Mouse (Mus musculus): ENCODE measurements at regions not wholly inside any gene's neighbourhood (a gene's known extent, or its start where the extent isn't known, plus 50 kb on each side); places are given as distances from the start of the nearest gene placed in this dataset.

DNA sequence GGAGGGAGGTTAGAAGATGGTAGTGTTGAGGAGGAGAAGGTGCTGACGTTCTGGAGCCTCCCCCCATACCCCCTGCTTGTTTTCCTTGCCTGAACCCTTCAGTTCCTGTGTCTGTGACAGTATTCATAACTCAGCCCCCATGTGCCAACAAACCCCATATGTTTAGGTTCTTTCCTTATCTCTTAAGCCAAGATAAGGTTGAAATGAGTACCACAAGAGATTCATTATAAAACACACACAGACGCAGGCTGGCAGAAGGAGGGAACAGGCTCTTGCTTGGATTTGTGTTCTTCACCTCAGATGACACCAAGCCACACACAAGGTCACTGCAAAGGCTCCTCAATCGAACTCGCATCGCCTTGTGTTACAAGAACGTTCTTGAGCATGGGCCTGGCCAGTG is 162.9 kb upstream of the Arid2 start:
- DNase-seq, result no peak

DNA sequence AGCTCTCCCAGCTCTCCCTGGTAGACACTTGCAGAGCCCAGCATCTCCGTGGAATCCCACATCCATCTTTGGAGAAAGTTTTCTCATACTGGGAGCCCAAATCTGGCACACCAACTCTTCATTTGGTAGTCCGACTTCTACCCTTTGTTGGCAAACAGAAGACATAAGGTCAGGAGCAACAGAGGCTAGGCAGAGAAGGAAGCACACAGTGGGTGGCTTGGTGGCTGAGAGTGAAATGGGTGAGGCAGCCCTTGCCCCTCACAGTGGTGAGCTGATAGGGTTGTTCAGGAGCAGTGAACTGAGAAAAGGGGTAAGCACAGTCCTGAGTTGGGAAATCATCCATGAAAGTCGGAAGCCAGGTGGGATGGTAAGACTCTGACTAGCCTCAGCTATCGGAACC is 157.6 kb upstream of the Arid2 start:
- DNase-seq, result no peak

DNA sequence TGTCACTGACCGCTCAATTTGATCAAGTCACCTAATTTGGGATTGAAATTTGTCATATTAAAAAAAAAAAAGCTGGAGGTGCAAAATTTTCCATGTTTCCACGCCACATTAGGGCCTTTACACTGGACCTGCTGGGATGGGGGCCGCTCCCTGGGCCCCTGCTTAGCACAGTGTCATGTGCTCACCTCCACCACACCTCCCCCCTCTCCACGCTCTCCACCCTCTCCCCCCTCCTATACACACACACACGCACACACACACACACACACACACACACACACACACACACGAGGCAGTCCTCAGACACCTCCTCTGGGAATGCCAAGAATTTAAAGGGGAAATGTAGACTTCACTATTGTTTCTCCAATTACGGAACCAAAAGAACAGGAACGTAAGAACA is 156.8 kb upstream of the Arid2 start:
- DNase-seq, result no peak

- no peak for DNase-seq
Observed at GRCm38 (mm10) chr15:96131582-96132091, 155.7 kb upstream of the Arid2 start.

DNA sequence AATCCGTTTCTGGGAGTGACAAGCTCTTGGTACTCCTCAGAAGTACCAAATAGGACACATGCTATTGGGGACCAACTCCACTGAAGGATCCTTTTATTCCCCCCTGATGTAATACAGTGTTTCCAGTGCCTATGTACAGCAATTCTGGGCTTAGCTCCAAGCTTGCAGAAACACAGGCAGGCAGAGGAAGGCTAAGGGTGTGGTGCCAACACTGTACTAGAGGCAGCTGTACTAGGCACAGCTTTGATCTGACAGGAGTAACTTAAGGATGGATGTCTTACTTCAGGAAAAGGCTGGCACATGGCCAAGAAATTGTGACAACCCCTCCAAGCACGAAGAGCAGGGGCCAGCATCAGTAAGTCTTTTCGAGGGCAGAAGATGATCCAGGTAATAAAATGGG is 154.7 kb upstream of the Arid2 start:
- DNase-seq, result no peak

DNA sequence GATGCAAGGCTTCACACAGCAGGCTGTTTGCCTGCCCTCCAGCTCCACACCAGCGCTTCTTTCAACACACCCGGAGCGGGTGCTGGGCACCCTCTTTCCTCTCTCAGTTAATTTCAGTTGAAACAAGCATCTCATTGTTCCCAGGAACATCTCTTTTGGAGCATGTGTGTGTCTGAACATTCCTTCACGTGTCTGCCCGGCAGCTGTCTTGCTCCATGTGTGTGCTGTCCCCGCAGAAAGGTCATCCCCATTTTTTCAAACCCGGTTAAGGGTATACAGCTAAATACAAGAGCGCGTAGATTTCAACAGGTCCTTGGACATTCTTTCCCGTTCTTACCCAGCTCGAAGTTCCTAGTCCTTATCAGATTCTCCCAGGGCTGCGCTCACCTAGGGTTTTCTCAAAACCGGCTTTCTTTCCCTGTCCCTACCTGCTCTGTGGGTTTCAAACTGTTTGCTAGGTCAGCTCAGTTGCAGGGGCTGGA is 152.0 kb upstream of the Arid2 start:
- no peak for DNase-seq

GRCm38 (mm10) chr15:96135816-96136215 is 151.5 kb upstream of the Arid2 start:
- no peak for DNase-seq

DNA sequence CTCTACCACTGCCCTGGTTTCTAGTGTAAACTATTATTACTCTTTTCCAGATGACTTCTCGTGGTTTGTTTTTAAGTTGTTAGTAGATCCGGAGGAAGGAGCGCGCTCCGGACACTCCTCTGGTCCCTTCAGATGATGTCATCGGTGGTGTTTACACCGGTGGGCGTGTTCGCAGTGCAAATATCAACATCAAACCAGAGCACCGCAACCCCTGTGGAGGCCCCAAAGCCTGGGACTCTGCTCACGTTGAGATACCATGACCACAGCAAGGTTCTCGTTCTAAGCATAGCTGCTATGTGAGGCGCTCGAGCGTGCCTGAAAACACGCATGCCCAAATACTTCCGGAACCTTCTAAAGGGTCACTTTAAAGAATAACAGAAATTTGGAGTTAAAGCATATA is 149.8 kb upstream of the Arid2 start:
- no peak for DNase-seq

DNA sequence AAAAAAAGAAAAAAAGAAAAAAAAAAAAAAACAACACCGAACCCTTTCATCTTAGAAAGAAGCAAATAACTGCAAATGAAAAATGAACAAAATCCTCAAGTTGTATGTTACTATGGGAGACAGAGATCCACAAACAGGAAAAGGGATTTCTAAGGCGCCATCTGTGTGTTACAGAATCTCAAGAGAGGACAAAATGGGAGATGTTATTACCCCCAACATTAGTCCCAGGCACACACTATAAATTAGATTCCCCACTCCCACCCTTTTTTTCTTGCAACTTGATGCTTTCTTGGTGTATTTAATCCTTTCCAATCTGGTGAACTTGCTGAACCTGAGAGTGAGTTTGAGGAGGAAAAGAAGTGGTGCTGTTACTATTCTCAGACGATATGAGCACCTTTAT is 149.4 kb upstream of the Arid2 start:
- DNase-seq, result no peak

DNA sequence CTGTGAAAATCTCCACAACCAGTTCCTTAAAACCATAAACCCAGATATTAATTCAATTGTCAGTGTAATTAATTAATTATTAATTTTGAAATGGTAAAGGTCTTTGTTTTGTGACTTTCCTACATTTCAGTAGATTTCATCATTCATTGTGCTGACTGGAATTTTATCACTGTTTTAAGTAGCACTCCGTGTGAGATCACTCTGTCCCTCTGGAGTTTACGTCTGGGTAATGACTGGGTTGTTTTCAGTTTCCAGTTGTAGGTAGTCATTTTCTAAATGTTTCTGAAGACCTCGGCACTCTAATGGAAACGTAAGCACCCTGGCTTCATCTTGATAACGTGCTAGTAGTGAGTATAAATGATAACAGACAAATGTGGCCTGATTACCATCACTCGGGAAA is 133.8 kb upstream of the Arid2 start:
- no peak for DNase-seq

GRCm38 (mm10) chr15:96158321-96158720 is 129.0 kb upstream of the Arid2 start:
- DNase-seq, result no peak

- peak; percentile 25 for DNase-seq
Observed at GRCm38 (mm10) chr15:96164771-96165431, 122.4 kb upstream of the Arid2 start.

GRCm38 (mm10) chr15:96167256-96167655 is 120.1 kb upstream of the Arid2 start:
- no peak for DNase-seq

DNA sequence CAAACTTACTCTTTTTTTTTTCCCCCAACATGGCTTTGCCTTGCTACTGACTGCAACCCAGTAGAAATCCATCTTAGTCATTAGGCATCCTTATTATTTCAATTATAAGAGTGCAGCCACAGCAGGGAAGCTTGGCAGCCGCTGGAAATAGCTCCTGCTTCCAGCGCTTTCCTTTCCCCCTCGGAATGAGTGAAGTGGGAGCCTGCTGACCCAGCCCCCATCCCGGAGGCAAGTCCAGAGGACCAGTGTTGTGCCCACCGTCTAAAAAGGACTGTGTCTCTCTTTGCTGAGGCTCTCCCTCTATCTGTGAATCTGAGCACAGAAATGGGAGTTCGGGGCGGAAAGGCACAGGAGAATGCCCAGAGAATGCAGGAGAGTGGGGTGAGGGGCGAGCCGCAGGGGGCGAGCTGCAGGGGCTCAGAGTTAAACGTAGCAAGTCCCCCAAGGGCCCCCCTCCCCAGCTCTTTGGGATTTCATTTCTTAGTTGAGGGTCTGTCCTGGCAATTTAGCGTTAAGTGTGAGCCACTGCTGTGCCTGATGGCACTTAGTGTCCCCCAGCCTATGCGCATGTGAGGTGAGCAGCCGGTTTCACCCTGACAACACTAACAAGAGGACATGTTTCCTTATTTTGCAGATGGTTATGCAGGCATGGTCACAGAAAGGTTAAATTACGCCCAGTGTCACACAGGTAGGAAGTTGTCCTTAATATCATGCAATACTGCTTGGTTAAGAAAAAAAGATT is 117.4 kb upstream of the Arid2 start:
- DNase-seq, result no peak

DNA sequence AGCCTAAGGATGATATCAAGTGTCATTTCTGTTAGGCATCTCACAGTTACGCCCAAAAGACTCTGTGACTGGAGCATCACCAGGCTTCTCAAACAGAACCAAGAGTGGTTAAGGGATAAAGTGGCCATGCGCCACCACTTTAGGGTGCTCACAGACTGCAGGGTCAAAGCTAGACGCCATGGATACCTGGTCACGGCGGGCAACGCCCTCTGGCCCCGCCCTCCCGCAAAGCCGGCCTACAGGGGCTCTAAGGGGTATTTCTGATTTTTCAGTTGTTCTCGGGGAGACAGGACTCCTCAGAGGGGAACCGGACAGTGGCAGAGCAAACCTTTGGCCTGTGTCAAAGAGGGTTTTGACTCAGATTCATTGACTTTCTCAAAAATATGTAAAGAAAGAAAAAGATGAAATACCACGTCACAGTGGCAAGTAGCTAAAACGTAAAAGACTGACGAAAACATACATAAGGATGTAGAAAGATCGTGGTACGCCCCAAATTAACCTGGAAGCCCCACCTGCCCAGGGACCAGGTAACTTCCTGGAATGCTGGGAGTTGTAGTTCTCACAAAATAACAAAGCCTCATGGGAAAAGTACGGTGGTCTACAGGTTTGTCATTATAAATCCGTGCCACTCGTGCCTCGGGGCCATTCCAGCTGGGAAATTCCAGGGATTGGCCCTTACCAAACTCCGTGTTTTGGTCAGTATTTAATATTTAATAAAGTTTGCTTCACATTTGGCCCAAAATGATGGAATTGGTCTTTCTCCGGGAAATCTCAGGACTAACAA is 116.1 kb upstream of the Arid2 start:
- DNase-seq, result peak; percentile 78

DNA sequence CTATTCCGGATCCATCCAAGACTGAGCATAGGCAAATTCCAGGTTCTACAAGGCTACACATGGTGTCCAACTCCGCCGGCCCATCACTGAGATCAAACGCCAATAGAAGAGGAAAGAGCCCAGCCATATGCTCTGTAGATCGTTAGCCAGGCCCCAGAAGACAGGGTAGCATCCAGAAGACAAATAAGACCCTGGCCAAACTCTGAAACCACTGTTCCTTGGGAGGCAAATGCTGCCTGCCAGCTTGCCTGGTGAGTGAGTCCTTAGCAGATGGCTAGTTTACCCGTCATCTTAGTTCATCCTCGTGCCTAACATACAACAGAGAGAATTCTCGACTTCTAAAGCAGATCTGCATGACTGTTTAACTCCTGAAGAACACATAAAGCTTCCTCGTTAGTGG is 109.4 kb upstream of the Arid2 start:
- DNase-seq, result no peak

GRCm38 (mm10) chr15:96178374-96179109 is 108.8 kb upstream of the Arid2 start:
- no peak for DNase-seq

DNA sequence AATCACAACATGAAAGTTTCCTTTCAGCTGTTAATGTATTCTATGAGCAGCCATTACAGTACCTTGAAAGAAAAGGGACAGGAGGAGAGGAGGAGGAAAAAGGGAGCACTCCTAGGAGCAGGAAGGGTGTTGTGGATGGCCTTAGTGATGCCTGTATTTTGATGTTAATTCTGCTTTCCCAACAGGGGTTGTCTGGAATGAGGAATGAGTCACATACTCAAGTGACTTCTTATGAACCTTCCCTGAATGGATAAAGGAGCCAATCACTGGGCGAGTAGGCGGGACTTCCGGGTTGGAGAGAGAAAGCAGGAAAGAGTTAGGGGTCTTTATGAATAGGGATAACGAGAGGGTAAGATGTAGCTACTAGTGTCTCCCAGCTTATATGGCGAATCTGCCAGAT is 107.8 kb upstream of the Arid2 start:
- DNase-seq, result no peak

DNA sequence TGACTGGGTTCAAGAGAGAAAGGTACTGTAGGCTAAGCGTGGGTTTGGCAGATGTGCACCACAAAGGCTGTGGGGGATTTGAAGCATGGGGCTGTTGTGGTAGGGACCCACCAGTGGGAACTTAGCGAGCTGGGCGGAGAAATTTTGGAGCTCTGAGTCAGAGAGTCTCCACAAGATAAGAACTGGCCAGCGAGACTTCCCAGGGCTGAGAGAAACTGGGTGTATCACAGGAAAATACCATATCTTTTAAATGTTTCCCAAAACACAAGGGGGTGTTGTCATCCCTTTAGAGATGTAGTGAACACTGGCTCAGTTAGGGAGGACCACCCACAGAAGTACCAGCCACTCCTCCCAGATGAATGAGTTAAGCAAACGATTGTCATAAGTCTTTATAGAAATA is 107.3 kb upstream of the Arid2 start:
- DNase-seq, result no peak

DNA sequence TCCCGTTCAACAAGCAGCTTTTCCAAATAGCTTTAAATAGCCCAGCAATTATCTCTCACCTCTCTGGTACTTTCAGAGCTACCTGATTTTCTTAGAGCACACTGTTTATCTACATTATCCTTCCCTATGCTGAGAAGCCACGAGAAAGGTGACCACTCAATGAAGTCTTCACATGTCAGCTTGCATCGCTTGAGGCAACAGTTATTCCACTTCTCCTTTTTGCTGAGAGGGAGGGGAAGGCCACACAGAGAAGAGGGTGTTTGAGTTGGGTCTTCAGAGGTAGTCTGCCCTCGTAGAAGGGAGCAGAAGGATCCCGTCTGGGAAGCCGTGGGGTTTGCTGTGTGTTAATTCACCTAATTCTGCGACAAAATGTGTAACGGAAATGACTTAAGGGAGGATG is 106.3 kb upstream of the Arid2 start:
- DNase-seq, result no peak

DNA sequence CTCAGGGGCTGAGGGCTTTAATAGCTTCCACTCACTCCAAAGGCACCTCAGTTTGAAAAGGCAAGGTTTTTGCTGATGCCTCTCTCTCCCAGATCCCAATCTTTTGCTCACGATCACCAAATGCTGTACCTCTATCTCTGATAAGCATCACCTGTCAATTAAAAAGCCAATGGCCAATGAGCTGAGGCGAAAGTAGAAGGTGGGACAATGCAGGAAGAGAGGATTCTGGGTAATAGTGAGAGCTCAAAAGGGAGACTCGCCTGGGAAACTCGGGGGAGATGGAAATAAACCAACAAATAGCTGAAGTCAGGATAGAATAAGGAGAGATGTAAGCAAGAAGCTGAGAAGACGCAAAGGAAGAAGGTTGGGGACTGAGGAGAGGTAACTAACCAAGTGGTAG is 105.0 kb upstream of the Arid2 start:
- DNase-seq, result no peak

- DNase-seq, result no peak
Observed at GRCm38 (mm10) chr15:96183069-96183468, 104.2 kb upstream of the Arid2 start.

DNA sequence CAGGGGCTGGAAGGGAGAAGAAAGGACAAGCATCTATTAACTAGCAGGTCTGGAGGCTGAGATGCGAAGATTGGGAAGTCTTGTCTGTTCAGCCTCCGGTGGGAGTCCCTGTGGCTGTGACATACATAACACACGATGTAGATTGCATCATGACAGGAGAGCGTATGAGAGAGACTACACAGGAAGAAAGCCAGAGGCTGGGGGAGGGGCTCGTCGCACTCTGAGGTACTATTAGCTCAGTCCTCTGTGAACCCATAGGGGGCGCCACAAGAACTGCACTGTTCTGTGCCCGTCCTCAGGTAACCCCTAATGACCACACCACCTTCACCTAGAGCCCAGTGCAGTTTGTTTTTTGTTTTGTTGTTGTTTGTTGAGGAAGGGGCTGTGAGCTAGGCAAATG is 102.7 kb upstream of the Arid2 start:
- no peak for DNase-seq

Data from cerebellum, adult 9-10 months (tissue).